Mouse (Mus musculus) forebrain, embryonic 15.5 days (tissue): ENCODE data around the gene Gm44790. TPM values are rescaled to one million over a fixed set of nuclear protein-coding genes. Genes with fewer than 3 reads are reported as not detected.

Source experiments
- ATAC-seq: fragments of 200-750 bp; cut with Nextera tagmentation; replicated peaks from 2 replicates; pipeline ENCODE4 v1.8.0; 2017; ENCODE audit warnings: mild to moderate bottlenecking, moderate TSS enrichment, moderate library complexity
- H3K27ac ChIP-seq: fragments of 300-500 bp; sonication (generic); replicated peaks from 2 replicates; pipeline ENCODE4 v1.5.1; 2015; ENCODE audit warnings: mild to moderate bottlenecking, inconsistent platforms
- H3K27me3 ChIP-seq: fragments of 300-500 bp; sonication (generic); 2 replicates; pipeline ENCODE4 v1.6.1; 2015; ENCODE audit warnings: inconsistent platforms
- H3K36me3 ChIP-seq: fragments of 300-500 bp; sonication (generic); 2 replicates; pipeline ENCODE4 v1.6.1; 2015; ENCODE audit warnings: mild to moderate bottlenecking, inconsistent platforms
- H3K4me1 ChIP-seq: fragments of 300-500 bp; sonication (generic); 2 replicates; pipeline ENCODE4 v1.6.1; 2015; ENCODE audit warnings: inconsistent platforms
- H3K4me2 ChIP-seq: fragments of 300-500 bp; sonication (generic); replicated peaks from 2 replicates; pipeline ENCODE4 v1.6.1; 2015; ENCODE audit warnings: mild to moderate bottlenecking, inconsistent platforms
- H3K4me3 ChIP-seq: fragments of 300-500 bp; sonication (generic); 2 replicates; pipeline ENCODE4 v1.5.1; 2015; ENCODE audit warnings: mild to moderate bottlenecking, inconsistent platforms
- H3K9ac ChIP-seq: fragments of 300-500 bp; sonication (generic); replicated peaks from 2 replicates; pipeline ENCODE4 v1.6.1; 2015; ENCODE audit warnings: mild to moderate bottlenecking, inconsistent platforms
- H3K9me3 ChIP-seq: fragments of 300-500 bp; sonication (generic); 2 replicates; pipeline ENCODE4 v1.6.1; 2016; ENCODE audit warnings: inconsistent platforms
- WGBS: fragments of 180-500 bp; shearing (Covaris S2); methylation state at CpG from one replicate; pipeline ENCODE4 v1.1.7; 2015; ENCODE audit warnings: mixed read lengths; 5-methylcytosine and 5-hydroxymethylcytosine counted together
- polyA plus RNA-seq: library from polyadenylated mRNA; unstranded; fragments of >200 nt; fragmentation: Nextera tagmentation; extraction: Ambion mirVana; gene quantifications from 2 replicates; pipeline ENCODE4 v1.2.1, GENCODE M21; 2015

Gene Gm44790
- polyA plus RNA-seq, 1 experiment from 2014 or later, result not detected

DNA sequence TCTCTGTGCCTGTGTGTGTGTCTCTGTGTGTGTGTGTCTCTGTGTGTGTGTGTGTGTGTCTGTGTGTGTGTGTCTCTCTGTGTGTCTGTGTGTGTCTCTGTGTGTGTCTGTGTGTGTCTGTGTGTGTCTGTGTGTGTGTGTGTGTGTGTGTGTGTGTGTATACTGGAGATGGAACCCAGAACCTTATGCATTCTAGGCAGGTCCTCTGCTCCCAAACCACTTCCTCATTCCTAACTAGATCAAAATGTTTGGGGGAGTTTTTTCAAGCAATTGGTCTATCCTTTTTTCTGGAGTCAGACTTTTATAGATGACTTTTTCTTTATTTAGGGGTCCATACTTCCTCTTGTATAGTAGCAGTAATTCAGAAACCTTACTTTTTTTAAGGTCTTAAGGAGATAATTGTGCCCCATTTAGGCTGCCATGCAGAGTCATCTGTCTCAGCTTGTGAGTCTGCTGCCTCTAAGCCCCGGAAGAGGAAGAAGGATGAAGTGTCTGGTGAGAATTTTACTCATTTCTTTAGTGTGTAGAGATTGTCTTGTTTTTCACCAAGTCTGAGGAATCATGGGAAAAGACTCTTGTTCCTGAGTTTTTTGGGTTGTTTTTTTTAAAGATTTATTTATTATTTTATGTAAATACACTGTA lies 20.6 kb downstream of the Gm44790 start:
- ATAC-seq, result no peak
- peaks cover 57% of the 10 kb centered on the region for H3K36me3 ChIP-seq
- H3K9me3 ChIP-seq, result no peaks in the 10 kb centered on the region
- H3K4me1 ChIP-seq, result no peaks in the 10 kb centered on the region
- no peak overlapping the region for H3K9ac ChIP-seq
- no peak overlapping the region for H3K4me3 ChIP-seq
- no peak overlapping the region for H3K27ac ChIP-seq
- H3K27me3 ChIP-seq, result no peaks in the 10 kb centered on the region
- H3K4me2 ChIP-seq, result no peak overlapping the region
- 83% methylated on average over 1 of the region's 1 CpGs for WGBS

DNA sequence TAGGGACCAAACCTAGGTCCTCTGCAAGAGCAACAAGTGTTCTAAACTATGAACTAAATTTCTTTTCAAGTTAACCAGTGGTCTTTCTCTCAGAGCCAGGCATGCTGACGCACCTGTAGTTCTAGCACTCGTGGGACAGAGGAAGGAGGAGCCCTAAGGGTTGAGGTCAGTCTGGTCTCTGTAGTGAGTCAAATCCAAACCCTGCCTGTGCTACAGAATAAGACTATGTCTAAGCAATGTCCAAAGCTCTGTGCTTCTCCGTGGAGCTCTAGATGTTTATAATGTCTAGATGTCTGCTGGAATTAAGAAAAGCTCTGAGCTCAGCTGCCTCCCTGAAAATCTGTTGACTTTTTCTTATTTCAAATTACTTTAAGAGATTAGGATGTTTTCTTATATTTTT lies 30.3 kb downstream of the Gm44790 start:
- no peak for ATAC-seq
- Histone ChIP-seq H3K4me3 (no peak overlapping the region), H3K27me3 (no peaks in the 10 kb centered on the region), H3K9me3 (no peaks in the 10 kb centered on the region), H3K9ac (no peak overlapping the region), H3K4me1 (no peaks in the 10 kb centered on the region), H3K27ac (no peak overlapping the region), H3K36me3 (peaks cover 71% of the 10 kb centered on the region), H3K4me2 (no peak overlapping the region)
- WGBS, result 91% methylated on average over 3 of the region's 3 CpGs

DNA sequence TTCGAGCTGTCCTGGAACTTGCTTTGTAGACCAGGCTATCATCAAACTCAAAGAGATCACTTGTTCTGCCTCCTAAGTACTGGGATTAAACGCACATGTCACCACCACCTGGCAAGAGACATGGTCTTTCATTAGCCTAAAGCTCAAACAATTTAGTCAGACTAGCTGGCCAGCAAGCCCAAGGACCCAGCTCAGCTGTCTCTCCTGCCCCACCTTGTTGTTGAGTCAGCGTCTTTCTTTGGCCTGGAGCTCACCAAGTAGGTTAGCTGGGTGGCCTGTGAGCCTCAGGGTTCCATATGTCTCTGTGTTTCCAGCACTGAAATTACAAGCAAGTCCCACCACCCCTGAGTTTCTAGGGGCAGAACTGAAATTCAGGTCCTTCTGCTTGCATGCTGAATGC lies 36.6 kb downstream of the Gm44790 start:
- Histone ChIP-seq H3K9ac (no peak overlapping the region), H3K4me1 (no peaks in the 10 kb centered on the region), H3K27me3 (no peaks in the 10 kb centered on the region), H3K9me3 (no peaks in the 10 kb centered on the region), H3K36me3 (peaks cover 69% of the 10 kb centered on the region), H3K4me3 (no peak overlapping the region), H3K4me2 (no peak overlapping the region), H3K27ac (no peak overlapping the region)
- WGBS, result 93% methylated on average over 3 of the region's 3 CpGs
- no peak for ATAC-seq

DNA sequence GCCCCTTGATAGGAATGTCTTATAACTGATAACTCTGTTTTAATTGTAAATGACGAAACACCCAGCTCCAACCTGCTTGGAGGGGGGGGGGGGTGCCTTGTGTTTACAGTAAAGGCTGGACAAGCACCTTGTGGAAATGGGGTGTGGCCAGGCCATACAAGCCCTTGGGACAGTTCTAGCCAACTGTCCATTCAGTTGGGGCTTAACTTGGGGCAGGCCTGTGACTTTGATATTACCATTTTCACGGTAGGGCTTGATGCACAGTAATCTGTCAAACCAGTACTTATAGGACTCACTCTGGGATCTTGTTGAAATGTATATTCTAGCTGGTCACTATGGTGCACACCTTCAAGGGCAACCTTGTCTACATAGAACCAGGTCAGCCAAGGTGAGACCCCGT lies 44.9 kb downstream of the Gm44790 start:
- no peaks in the 10 kb centered on the region for H3K9me3 ChIP-seq
- ATAC-seq, result no peak
- no peaks in the 10 kb centered on the region for H3K27me3 ChIP-seq
- no peak overlapping the region for H3K4me3 ChIP-seq
- H3K9ac ChIP-seq, result no peak overlapping the region
- H3K27ac ChIP-seq, result 0 out of 2 replicates have a peak overlapping the region, but pooled peaks have one; percentile 97
- H3K4me2 ChIP-seq, result peak overlapping the region; percentile 55; the same call in 1 of the 2 replicates
- peaks cover 21% of the 10 kb centered on the region; the same call in 1 of the 2 replicates for H3K36me3 ChIP-seq
- H3K4me1 ChIP-seq, result peaks cover 18% of the 10 kb centered on the region
- 91% methylated on average over 3 of the region's 3 CpGs for WGBS

DNA sequence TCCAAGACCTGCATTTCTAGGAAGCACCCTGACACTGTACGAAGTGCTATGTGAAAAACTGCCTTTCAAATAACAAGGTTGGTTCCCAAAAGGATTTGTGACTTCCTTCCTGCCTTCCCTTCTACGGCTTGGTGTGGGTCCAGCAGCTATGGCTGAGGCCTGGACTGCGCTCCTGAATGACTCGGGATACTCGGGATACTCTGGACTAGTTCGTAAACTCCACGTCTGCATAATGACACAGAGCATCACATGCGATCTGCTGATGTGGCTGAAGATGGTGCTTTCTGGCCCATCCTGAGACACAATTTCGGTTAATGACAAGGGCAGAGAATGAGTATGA lies 45.3 kb downstream of the Gm44790 start:
- Histone ChIP-seq H3K27ac (peak overlapping the region; percentile 97), H3K4me1 (peaks cover 18% of the 10 kb centered on the region), H3K4me3 (peak overlapping the region; percentile 46), H3K27me3 (no peaks in the 10 kb centered on the region), H3K36me3 (peaks cover 18% of the 10 kb centered on the region; the same call in 1 of the 2 replicates), H3K9ac (peak overlapping the region; percentile 54), H3K4me2 (peak overlapping the region; percentile 55), H3K9me3 (no peaks in the 10 kb centered on the region)
- ATAC-seq, result peak; percentile 47
- WGBS, result 20% methylated on average over 9 of the region's 9 CpGs

DNA sequence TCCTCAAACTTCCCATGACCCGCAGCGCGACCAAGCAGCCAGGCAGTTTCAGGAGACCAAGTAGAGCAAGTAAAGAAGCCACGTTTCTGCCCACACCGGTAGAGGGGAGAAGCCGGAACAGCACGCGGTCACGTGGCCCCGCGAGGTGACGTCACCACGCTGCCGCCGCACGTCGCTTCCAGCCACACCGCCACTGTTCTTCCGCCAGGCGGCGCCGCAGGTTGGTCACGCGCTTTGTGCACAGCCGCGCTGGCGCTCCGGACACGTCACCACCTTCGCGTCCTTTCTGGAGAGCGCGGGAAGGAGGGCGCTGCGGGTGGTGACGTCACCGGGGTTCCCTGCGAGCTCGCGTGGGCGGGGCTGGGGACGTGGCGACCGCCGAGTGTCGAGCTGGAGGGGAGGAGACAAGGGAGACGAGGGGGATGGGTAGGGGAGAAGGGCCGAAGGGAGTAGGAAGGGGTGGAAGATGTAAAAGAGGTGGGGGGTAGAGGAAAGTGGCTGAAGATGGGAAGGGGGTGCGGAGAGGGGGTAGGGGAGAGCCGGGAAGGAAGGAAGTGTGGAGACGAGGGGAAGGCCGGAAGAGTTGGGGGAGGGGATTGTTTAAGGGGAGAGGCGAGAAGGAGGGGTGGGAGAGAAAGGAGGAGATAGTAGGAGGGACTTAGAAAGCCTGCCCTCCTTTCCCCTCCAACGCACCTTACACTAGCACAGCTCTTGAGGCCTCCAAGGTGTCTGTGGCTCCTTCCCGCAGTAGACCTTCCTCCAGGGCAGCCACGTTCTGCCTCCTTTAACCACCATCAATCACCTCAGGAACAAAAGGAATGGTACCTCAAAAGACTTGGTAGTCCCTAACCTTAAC lies 45.9 kb downstream of the Gm44790 start:
- peak overlapping the region; percentile 46 for H3K4me3 ChIP-seq
- H3K4me2 ChIP-seq, result peak overlapping the region; percentile 67
- ATAC-seq, result peak; percentile 96
- H3K4me1 ChIP-seq, result peaks cover 18% of the 10 kb centered on the region
- WGBS, result under 1% methylated on average over 56 of the region's 56 CpGs
- H3K27ac ChIP-seq, result peak overlapping the region; percentile 97
- no peaks in the 10 kb centered on the region for H3K27me3 ChIP-seq
- H3K36me3 ChIP-seq, result peaks cover 14% of the 10 kb centered on the region; the same call in 1 of the 2 replicates
- peak overlapping the region; percentile 66 for H3K9ac ChIP-seq
- no peaks in the 10 kb centered on the region for H3K9me3 ChIP-seq

GRCm38 (mm10) chr6:86473077-86473476 lies 46.6 kb downstream of the Gm44790 start:
- H3K4me1 ChIP-seq, result peaks cover 18% of the 10 kb centered on the region
- peak overlapping the region; percentile 46 for H3K4me3 ChIP-seq
- peak overlapping the region; percentile 67 for H3K4me2 ChIP-seq
- H3K27me3 ChIP-seq, result no peaks in the 10 kb centered on the region
- no peaks in the 10 kb centered on the region for H3K9me3 ChIP-seq
- ATAC-seq, result peak; percentile 0; the same call in 1 of the 2 replicates
- peaks cover 11% of the 10 kb centered on the region; the same call in 1 of the 2 replicates for H3K36me3 ChIP-seq
- peak overlapping the region; percentile 97 for H3K27ac ChIP-seq
- H3K9ac ChIP-seq, result peak overlapping the region; percentile 66
- WGBS, result 53% methylated on average over 7 of the region's 7 CpGs

GRCm38 (mm10) chr6:86474072-86474471 lies 47.6 kb downstream of the Gm44790 start:
- Histone ChIP-seq H3K9me3 (no peaks in the 10 kb centered on the region), H3K27ac (no peak overlapping the region), H3K4me3 (no peak overlapping the region), H3K4me2 (no peak overlapping the region), H3K36me3 (peaks cover 11% of the 10 kb centered on the region; the same call in 1 of the 2 replicates), H3K27me3 (no peaks in the 10 kb centered on the region), H3K9ac (no peak overlapping the region), H3K4me1 (peaks cover 18% of the 10 kb centered on the region)
- no peak for ATAC-seq
- WGBS, result 95% methylated on average over 5 of the region's 5 CpGs

GRCm38 (mm10) chr6:86474646-86475181 lies 48.3 kb downstream of the Gm44790 start:
- Histone ChIP-seq H3K27ac (no peak overlapping the region), H3K9me3 (no peaks in the 10 kb centered on the region), H3K27me3 (no peaks in the 10 kb centered on the region), H3K36me3 (peaks cover 9% of the 10 kb centered on the region; the same call in 1 of the 2 replicates), H3K4me2 (no peak overlapping the region), H3K9ac (no peak overlapping the region), H3K4me3 (no peak overlapping the region), H3K4me1 (peaks cover 18% of the 10 kb centered on the region)
- no peak for ATAC-seq

GRCm38 (mm10) chr6:86475462-86476167 lies 49.2 kb downstream of the Gm44790 start:
- no peaks in the 10 kb centered on the region for H3K9me3 ChIP-seq
- no peak overlapping the region for H3K4me3 ChIP-seq
- H3K36me3 ChIP-seq, result no peaks in the 10 kb centered on the region
- H3K9ac ChIP-seq, result no peak overlapping the region
- no peak overlapping the region for H3K4me2 ChIP-seq
- H3K4me1 ChIP-seq, result peaks cover 18% of the 10 kb centered on the region
- no peaks in the 10 kb centered on the region for H3K27me3 ChIP-seq
- no peak for ATAC-seq
- no peak overlapping the region for H3K27ac ChIP-seq
- WGBS, result 85% methylated on average over 9 of the region's 9 CpGs

- 86% methylated on average over 5 of the region's 5 CpGs for WGBS
- ATAC-seq, result no peak
These were observed 50.5 kb downstream of the Gm44790 start for GRCm38 (mm10) chr6:86476931-86477330.

DNA sequence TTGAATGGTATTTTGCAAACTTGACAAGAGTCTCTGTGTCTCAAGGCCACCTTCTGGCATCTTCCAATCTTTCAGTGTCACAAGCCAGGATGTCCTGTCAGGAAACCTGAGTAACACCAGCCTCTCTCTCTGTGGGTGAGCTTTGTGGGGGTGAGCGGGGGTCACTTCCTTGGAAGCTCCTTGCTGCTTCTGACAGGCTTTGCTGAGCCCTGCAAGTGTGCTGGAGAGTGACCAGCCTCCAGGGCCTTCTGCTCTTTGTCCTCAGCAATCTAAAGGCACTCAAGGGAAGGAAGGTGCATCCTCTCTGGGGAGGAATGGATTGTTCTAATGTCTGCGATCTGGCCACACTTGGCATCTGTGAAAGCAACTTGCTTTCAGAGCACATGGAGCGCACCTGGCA lies 52.9 kb downstream of the Gm44790 start:
- 75% methylated on average over 3 of the region's 3 CpGs for WGBS
- no peaks in the 10 kb centered on the region for H3K27me3 ChIP-seq
- H3K36me3 ChIP-seq, result no peaks in the 10 kb centered on the region
- no peak overlapping the region for H3K4me2 ChIP-seq
- H3K9me3 ChIP-seq, result no peaks in the 10 kb centered on the region
- no peak overlapping the region for H3K27ac ChIP-seq
- no peak overlapping the region for H3K9ac ChIP-seq
- H3K4me3 ChIP-seq, result no peak overlapping the region
- no peaks in the 10 kb centered on the region for H3K4me1 ChIP-seq
- no peak for ATAC-seq

More at GRCm38 (mm10) chr6:86476931-86477330, 50.5 kb downstream of the Gm44790 start:
- Histone ChIP-seq H3K9ac (no peak overlapping the region), H3K36me3 (no peaks in the 10 kb centered on the region), H3K9me3 (no peaks in the 10 kb centered on the region), H3K27me3 (no peaks in the 10 kb centered on the region), H3K4me2 (no peak overlapping the region), H3K27ac (no peak overlapping the region), H3K4me1 (peaks cover 11% of the 10 kb centered on the region), H3K4me3 (no peak overlapping the region)
